Mouse (Mus musculus) mouse embryonic stem cell (cell line): ENCODE data around the gene Exoc7.

Experiments used
- in situ Hi-C, 2 experiments: fragments of 300-500 bp; cut with MboI; formaldehyde crosslinking; loops; 1 replicate in 1 of 2; 3 replicates in 1 of 2; pipeline ENCODE4 v1.14.3; 2019 to 2020; ENCODE audit warnings: low sequenced_read_pairs in 2 of 2, low pct_unique_long_range_greater_than_20kb in 1 of 2, mixed read lengths in 1 of 2; ENCODE audit not compliant: unreplicated experiment in 1 of 2

The Exoc7 gene

GRCm38 (mm10) chr11:116307019-116307725 lies at the start of gene Exoc7:
Gene Exoc7, minus strand, starts transcription at chr11:116307233.
- in situ Hi-C loops = loop anchor here in 1 of 2 experiments (5.0 kb wide), 1 partner anchor 85 kb away; no protein-coding TSS in a partner anchor

- in situ Hi-C loops = no loop called here
Measured at GRCm38 (mm10) chr11:116354521-116354920, 47.5 kb upstream of the Exoc7 start.

DNA sequence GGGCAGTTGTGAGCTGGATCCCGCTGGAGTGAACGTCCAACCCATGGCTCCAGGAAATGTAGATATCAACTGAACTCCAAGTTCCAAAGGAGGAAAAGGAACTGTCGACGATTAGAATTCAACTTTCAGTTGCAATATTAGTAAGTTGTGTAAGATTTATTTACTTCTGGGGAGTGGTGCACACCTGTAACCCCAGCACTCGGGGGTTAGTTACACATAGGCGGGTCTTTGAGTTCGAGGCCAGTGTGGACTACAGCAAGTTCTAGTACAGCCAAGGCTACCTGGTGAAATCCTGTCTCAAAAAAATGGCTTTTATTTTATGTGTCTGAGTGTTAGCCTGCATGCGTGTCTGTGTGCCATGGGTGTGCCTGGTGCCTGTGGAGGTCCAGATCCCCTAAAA lies 46.5 kb upstream of the Exoc7 start:
- in situ Hi-C loops = no loop called here

DNA sequence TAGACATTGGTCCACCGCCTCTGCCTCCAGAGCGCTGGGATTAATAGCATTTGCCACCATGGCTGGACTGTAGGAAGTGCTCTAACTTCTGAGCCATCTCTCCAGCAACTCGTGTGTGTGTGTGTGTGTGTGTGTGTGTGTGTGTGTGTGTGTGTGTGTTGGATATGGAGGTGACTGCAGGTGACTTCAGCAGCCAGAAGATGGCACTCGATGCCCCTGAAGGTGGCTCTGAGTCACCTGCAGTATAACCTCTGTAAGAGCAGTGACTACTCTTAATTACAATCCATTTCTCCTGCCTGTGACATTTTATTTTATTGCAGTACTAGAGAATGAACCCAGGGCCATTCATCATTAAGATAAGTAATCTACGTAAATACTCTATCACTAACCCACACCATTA lies 44.3 kb upstream of the Exoc7 start:
- in situ Hi-C loops = no loop called here

- in situ Hi-C loops = no loop called here
Measured at GRCm38 (mm10) chr11:116347955-116348354, 40.9 kb upstream of the Exoc7 start.

GRCm38 (mm10) chr11:116347012-116347411 lies 40.0 kb upstream of the Exoc7 start:
- in situ Hi-C loops = no loop called here

DNA sequence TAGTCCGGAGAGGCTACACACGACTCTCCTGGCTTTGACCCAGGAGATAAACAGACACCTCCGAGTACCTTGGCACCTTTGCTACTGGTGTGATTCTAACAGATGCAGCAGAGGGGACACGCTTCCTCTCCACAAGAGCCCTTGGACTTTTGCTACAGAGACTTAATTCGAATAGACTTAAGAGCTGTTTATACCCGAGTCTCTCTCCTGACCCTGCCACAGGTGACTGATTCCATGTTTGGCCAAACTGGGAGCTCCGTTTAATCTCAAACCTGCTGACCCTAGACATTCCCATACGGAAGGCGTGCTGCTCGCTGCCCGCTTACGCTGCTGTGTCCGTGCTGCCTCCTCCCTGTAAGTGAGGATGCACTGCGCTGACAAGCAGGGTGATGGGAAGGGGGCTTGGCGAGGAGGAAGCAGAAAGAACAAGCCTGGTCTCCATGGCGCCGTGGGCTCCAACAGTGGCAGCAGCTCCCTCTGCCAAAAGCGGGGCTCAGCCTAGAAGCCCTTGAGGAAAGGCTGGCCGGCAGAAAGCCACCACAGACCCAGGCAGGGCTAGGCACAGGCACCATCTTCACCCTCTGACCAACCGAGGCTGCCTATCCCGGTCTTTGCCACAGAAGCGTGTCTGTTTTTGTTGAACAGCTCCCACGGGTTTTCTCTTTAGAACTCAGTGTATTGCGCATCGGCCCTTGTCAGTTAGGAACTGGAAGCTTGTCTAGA lies 35.2 kb upstream of the Exoc7 start:
- in situ Hi-C loops = no loop called here

DNA sequence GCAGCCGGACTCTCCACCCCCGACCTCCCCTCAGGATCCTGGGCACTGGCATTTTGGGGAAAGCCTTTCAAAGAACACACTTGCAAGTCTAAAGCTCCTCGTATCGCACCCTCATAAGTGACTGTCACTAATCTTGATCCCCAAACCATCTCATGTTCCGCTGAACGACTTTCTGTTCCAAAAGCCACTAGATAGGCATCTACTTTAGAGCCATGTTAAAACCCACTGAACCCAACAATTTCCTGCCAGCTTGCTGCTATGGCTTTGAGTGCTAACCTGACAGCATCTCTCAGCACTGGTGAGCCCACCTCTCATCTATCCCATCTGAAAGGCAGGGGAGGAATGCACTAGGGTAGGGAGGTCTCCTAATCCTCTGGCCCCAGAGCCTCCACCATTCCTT lies 30.5 kb upstream of the Exoc7 start:
- in situ Hi-C loops = no loop called here

DNA sequence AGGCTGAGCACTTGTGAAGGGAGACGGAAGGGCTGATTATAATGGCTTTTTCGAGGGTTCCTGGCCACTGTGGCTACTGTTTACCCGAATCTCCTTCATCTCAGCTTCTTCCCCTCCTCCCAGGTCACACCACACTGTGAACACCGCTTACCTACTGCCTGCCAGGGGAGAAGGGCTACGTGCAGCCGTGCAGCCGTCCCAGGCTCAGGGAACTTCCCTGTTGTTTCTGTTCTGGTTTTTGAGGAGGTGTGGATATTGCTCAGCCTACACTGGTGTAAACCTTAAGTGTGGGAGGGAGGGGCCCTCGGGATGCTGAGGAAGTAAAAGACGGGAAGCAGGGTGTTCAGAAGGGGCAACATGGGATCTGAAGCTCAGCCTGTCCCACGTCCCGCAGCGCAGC lies 30.0 kb upstream of the Exoc7 start:
- in situ Hi-C loops = no loop called here

- in situ Hi-C loops = no loop called here
Measured at GRCm38 (mm10) chr11:116336393-116336792, 29.4 kb upstream of the Exoc7 start.

DNA sequence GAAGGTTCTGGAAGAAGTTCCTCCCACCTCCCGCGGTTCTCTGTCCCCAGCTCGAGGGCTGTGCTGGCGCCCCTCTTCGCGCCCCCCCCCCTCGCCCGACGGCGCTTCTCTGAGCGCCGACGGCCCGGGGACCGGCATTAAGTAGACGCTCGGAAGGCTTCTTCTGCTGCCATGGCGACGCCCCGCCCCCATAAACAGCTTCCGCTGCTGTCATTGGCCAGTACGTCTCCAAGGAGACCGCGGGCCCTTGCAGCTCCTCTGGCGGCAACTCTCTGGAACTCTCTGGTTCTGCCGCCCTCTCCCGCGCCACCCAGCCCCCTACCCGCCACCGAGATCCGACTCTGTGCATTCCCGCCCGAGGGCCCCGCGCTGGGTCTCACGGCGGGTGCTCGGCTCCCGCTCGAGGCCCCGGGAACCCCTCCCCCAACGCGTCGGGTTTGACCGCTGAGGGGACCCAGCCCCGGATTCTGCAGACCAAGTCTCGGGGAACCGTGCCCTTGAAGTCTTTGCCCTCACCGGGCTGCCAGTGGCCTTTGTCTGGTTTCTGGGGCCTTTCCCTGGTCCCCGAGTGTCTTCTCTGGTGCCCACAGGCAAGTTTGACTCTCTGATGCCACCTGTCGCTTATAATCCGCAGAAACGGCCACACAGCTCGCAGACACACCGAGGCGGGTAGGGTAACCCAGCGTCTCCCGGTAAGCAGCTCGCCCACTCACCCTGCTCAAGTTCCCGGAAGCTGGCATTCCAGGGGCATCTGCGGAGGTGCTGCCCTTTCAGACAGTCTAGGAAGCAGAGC lies 28.4 kb upstream of the Exoc7 start, which contains the start of gene Foxj1:
Gene Foxj1, minus strand, starts transcription at position 156 of the 793 bp plus-strand sequence.
- in situ Hi-C loops = no loop called here

- in situ Hi-C loops = no loop called here
Measured at GRCm38 (mm10) chr11:116334417-116334782, 27.4 kb upstream of the Exoc7 start.

- in situ Hi-C loops = no loop called here
Measured at GRCm38 (mm10) chr11:116333526-116334416, 26.7 kb upstream of the Exoc7 start.

- in situ Hi-C loops = no loop called here
Measured at GRCm38 (mm10) chr11:116332983-116333270, 25.9 kb upstream of the Exoc7 start.

DNA sequence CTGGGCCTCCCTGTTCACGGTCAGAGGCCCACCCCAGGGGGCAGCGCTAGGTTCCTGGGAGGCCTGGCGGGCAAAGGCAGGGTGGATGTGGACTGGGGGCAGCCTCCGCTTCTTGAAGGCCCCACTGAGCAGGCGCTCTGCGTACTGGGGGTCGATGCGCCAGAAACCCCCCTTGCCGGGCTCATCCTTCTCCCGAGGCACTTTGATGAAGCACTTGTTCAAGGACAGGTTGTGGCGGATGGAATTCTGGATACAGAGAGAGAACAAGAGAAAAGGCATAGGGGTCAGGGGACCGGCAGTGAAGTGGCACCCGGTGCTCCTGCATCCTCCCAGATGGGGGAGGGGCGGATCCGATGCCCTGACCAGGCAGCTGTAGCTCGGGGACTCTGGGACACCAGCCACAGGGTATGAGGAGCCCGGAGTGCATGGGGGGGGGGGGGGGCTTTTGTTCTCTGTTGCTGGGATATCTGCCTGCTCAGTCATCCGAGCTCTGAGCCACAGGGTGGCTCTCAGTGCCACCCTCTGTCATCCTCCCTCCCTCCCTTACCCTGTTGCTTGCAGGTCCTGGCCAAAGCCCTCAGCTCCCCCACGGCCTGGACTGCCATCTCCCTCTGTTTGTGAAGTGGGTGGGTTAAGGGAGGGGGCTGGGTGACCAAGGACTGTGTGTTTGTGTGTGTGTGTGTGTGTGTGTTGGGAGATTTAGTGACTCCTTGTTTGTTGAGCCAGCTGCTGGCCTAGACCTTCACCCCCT lies 25.4 kb upstream of the Exoc7 start:
- in situ Hi-C loops = no loop called here

GRCm38 (mm10) chr11:116330211-116330518 lies 23.1 kb upstream of the Exoc7 start:
- in situ Hi-C loops = no loop called here

- in situ Hi-C loops = no loop called here
Measured at GRCm38 (mm10) chr11:116329314-116330210, 22.5 kb upstream of the Exoc7 start.
